Mouse (Mus musculus) midbrain, embryonic 16.5 days (tissue): Measurements from ENCODE around the gene C1qtnf4. TPM values are rescaled to one million over a fixed set of nuclear protein-coding genes. Genes with fewer than 3 reads are reported as not detected.

Experiments
- ATAC-seq: fragments of 200-750 bp; cut with Nextera tagmentation; 2 replicates; pipeline ENCODE4 v1.8.0; 2017; ENCODE audit warnings: moderate TSS enrichment
- H3K27ac ChIP-seq: fragments of 300-500 bp; sonication (generic); 2 replicates; pipeline ENCODE4 v1.5.1; 2014; ENCODE audit warnings: mild to moderate bottlenecking, low read length, mixed read lengths
- H3K27me3 ChIP-seq: fragments of 300-500 bp; sonication (generic); 2 replicates; pipeline ENCODE4 v1.6.1; 2014; ENCODE audit warnings: low read depth, low read length, mixed read lengths; ENCODE audit not compliant: control insufficient read depth, insufficient read depth
- H3K36me3 ChIP-seq: fragments of 300-500 bp; sonication (generic); 2 replicates; pipeline ENCODE4 v1.6.1; 2014; ENCODE audit warnings: mild to moderate bottlenecking, low read length, moderate library complexity, mixed read lengths; ENCODE audit not compliant: control insufficient read depth, insufficient read depth
- H3K4me1 ChIP-seq: fragments of 300-500 bp; sonication (generic); 2 replicates; pipeline ENCODE4 v1.6.1; 2014; ENCODE audit warnings: mild to moderate bottlenecking, low read length, mixed read lengths; ENCODE audit not compliant: control insufficient read depth, insufficient read depth
- H3K4me2 ChIP-seq: fragments of 300-500 bp; sonication (generic); 2 replicates; pipeline ENCODE4 v1.6.1; 2014; ENCODE audit warnings: mild to moderate bottlenecking, low read length, mixed read lengths
- H3K4me3 ChIP-seq: fragments of 300-500 bp; sonication (generic); 2 replicates; pipeline ENCODE4 v1.5.1; 2014; ENCODE audit warnings: low read depth, mild to moderate bottlenecking, low read length, moderate library complexity, mixed read lengths
- H3K9ac ChIP-seq: fragments of 300-500 bp; sonication (generic); 2 replicates; pipeline ENCODE4 v1.6.1; 2014; ENCODE audit warnings: low read depth, low read length, mixed read lengths
- H3K9me3 ChIP-seq: fragments of 300-500 bp; sonication (generic); replicated peaks from 2 replicates; pipeline ENCODE4 v1.6.1; 2014; ENCODE audit warnings: mild to moderate bottlenecking, low read length, mixed read lengths; ENCODE audit not compliant: control insufficient read depth, poor library complexity, severe bottlenecking
- WGBS: fragments of 180-500 bp; shearing (Covaris S2); extraction: QIAGEN DNeasy Blood & Tissue Kit; methylation state at CpG from one replicate; pipeline ENCODE4 v1.1.7; 2014; 5-methylcytosine and 5-hydroxymethylcytosine counted together
- polyA plus RNA-seq: library from polyadenylated mRNA; unstranded; fragments of >200 nt; fragmentation: Nextera tagmentation; extraction: Ambion mirVana; gene quantifications from 2 replicates; pipeline ENCODE4 v1.2.1, GENCODE M21; 2015

The C1qtnf4 gene
- polyA plus RNA-seq, 1 experiment from 2014 or later = 42.6 TPM

GRCm38 (mm10) chr2:90938362-90938761, 52.7 kb downstream of the C1qtnf4 start:
- H3K4me3 ChIP-seq = no peak overlapping the region
- H3K27ac ChIP-seq = no peak overlapping the region
- H3K36me3 ChIP-seq = no peaks in the 10 kb centered on the region
- WGBS = 69% methylated on average over 3 of the region's 3 CpGs
- no peaks in the 10 kb centered on the region for H3K9me3 ChIP-seq
- H3K4me1 ChIP-seq = peaks cover 26% of the 10 kb centered on the region
- H3K4me2 ChIP-seq = no peak overlapping the region
- H3K27me3 ChIP-seq = no peaks in the 10 kb centered on the region
- no peak for ATAC-seq
- no peak overlapping the region for H3K9ac ChIP-seq

- peak; percentile 74 for ATAC-seq
- H3K9ac ChIP-seq = peak overlapping the region; percentile 97
- no peaks in the 10 kb centered on the region for H3K9me3 ChIP-seq
- H3K4me3 ChIP-seq = peak overlapping the region; percentile 99
- H3K27me3 ChIP-seq = no peaks in the 10 kb centered on the region
- 44% methylated on average over 8 of the region's 8 CpGs for WGBS
- H3K36me3 ChIP-seq = no peaks in the 10 kb centered on the region
- H3K27ac ChIP-seq = peak overlapping the region; percentile 94
- H3K4me1 ChIP-seq = peaks cover 36% of the 10 kb centered on the region
- H3K4me2 ChIP-seq = peak overlapping the region; percentile 60
These were observed 54.1 kb downstream of the C1qtnf4 start for GRCm38 (mm10) chr2:90939750-90940149.

Other genes with a start within 250 kb of the C1qtnf4 start
- 19.5 and 21.4 TPM in 2 replicates for gene Nup160, start 208.6 kb upstream of the C1qtnf4 start, polyA plus RNA-seq
- gene Fnbp4, start 140.5 kb upstream of the C1qtnf4 start, polyA plus RNA-seq = 102 and 117 TPM in 2 replicates
- gene Agbl2, start 103.1 kb upstream of the C1qtnf4 start, polyA plus RNA-seq = 0.51 and 0.56 TPM in 2 replicates
- 248 and 250 TPM in 2 replicates for gene Mtch2, start 38.7 kb upstream of the C1qtnf4 start, polyA plus RNA-seq
- 61.6 and 62.6 TPM in 2 replicates for gene Kbtbd4, start 18.9 kb downstream of the C1qtnf4 start, polyA plus RNA-seq
- gene Ndufs3, start 19.0 kb downstream of the C1qtnf4 start, polyA plus RNA-seq = 206 and 208 TPM in 2 replicates
- 115 and 121 TPM in 2 replicates for gene Celf1, start 54.5 kb downstream of the C1qtnf4 start, polyA plus RNA-seq
- 0.42 and 0.64 TPM in 2 replicates for gene Rapsn, start 149.8 kb downstream of the C1qtnf4 start, polyA plus RNA-seq
- gene Psmc3, start 168.1 kb downstream of the C1qtnf4 start, polyA plus RNA-seq = 226 and 247 TPM in 2 replicates
- gene Slc39a13, start 184.6 kb downstream of the C1qtnf4 start, polyA plus RNA-seq = 30.4 and 35.0 TPM in 2 replicates
- gene Spi1, start 196.5 kb downstream of the C1qtnf4 start, polyA plus RNA-seq = 2.1 and 2.8 TPM in 2 replicates
- gene Mybpc3, start 232.3 kb downstream of the C1qtnf4 start, polyA plus RNA-seq = 0.04 TPM in 1 of 2 replicates, not detected in the other